Mouse (Mus musculus) layer of hippocampus, adult 9-10 months (tissue): ENCODE data around the gene Akap11.

Experiments used
- DNase-seq: peaks from one replicate; pipeline ENCODE4 v3.0.0; 2022; ENCODE audit warnings: low spot score

Akap11 gene

GRCm38 (mm10) chr14:78448807-78449406, 87.7 kb downstream of the Akap11 start:
- DNase-seq = no peak

- no peak for DNase-seq
Measured at GRCm38 (mm10) chr14:78448017-78448416, 88.6 kb downstream of the Akap11 start.

GRCm38 (mm10) chr14:78447542-78447941, 89.1 kb downstream of the Akap11 start:
- no peak for DNase-seq
